Mouse (Mus musculus) ES-E14 (cell line): ENCODE data around the gene Smo. TPM values are rescaled to one million over a fixed set of nuclear protein-coding genes. Genes with fewer than 3 reads are reported as not detected.
A peak's percentile ranks its signal among the peaks of the same experiment; 100 is the strongest.

Experiments used
- DNase-seq: peaks from one replicate; pipeline ENCODE4 v3.0.0-alpha.2; 2013; ENCODE audit warnings: low read depth, low spot score
- H3K27ac ChIP-seq: 2 replicates; pipeline ENCODE4 v1.5.1; 2012; ENCODE audit warnings: low read depth, mild to moderate bottlenecking, low read length, moderate library complexity, mixed read lengths; ENCODE audit not compliant: poor library complexity, insufficient read depth, severe bottlenecking
- H3K36me3 ChIP-seq: 2 replicates; pipeline ENCODE4 v1.6.1; 2012; ENCODE audit warnings: mild to moderate bottlenecking, low read length, moderate library complexity, mixed read lengths; ENCODE audit not compliant: control insufficient read depth, poor library complexity, insufficient read depth, severe bottlenecking
- H3K4me1 ChIP-seq, 2 experiments: fragments of 150-350 bp in 1 of 2; sonication (generic) in 1 of 2; 2 replicates each; pipeline ENCODE4 v1.6.1; 2012; ENCODE audit warnings: low read length in 2 of 2, mild to moderate bottlenecking in 1 of 2, mixed read lengths in 1 of 2; ENCODE audit not compliant: control insufficient read depth in 2 of 2, insufficient read depth in 2 of 2, poor library complexity in 1 of 2
- H3K4me3 ChIP-seq, 2 experiments: fragments of 150-350 bp in 1 of 2; sonication (generic) in 1 of 2; 2 replicates each; pipeline ENCODE4 v1.5.1; 2012; ENCODE audit warnings: low read length in 2 of 2, low read depth in 1 of 2, mild to moderate bottlenecking in 1 of 2, mixed read lengths in 1 of 2; ENCODE audit not compliant: insufficient read depth in 1 of 2, poor library complexity in 1 of 2, severe bottlenecking in 1 of 2
- H3K9ac ChIP-seq: 2 replicates; pipeline ENCODE4 v1.6.1; 2012; ENCODE audit warnings: low read depth, mild to moderate bottlenecking, low read length, mixed read lengths; ENCODE audit not compliant: poor library complexity, insufficient read depth, severe bottlenecking
- H3K9me3 ChIP-seq: fragments of 150-350 bp; sonication (generic); 2 replicates; pipeline ENCODE4 v1.6.1; 2012; ENCODE audit warnings: low read depth, mild to moderate bottlenecking, low read length; ENCODE audit not compliant: control insufficient read depth, insufficient read depth
- CHD2 ChIP-seq: IDR thresholded peaks from 2 replicates; pipeline ENCODE4 v1.6.1; 2014; ENCODE audit warnings: mild to moderate bottlenecking, low read depth, low read length, inconsistent platforms
- HCFC1 ChIP-seq: IDR thresholded peaks from 2 replicates; pipeline ENCODE4 v1.6.1; 2012; ENCODE audit warnings: low read length, inconsistent platforms, borderline replicate concordance; ENCODE audit not compliant: insufficient read depth
- MAFK ChIP-seq: IDR thresholded peaks from 2 replicates; pipeline ENCODE4 v1.6.1; 2014; ENCODE audit warnings: mild to moderate bottlenecking, low read depth, low read length, inconsistent platforms; ENCODE audit not compliant: insufficient read depth
- ZC3H11A ChIP-seq: IDR thresholded peaks from 2 replicates; pipeline ENCODE4 v1.6.1; 2012; ENCODE audit warnings: low read depth, mild to moderate bottlenecking, inconsistent platforms, low read length, borderline replicate concordance
- ZNF384 ChIP-seq: IDR thresholded peaks from 2 replicates; pipeline ENCODE4 v1.6.1; 2012; ENCODE audit warnings: low read depth, low read length, inconsistent platforms
- in situ Hi-C, 2 experiments: fragments of 600-800 bp; cut with MboI; formaldehyde crosslinking; loops; one replicate each; pipeline ENCODE4 v1.15.1; 2025; ENCODE audit warnings: low sequenced_read_pairs in 2 of 2, inconsistent platforms in 1 of 2; ENCODE audit not compliant: unreplicated experiment in 2 of 2
- total RNA-seq: library from RNA; depleted of rRNA; stranded (reverse); fragments of 300-350 nt; gene quantifications from 2 replicates; pipeline ENCODE4 v1.2.3, GENCODE M21; 2012

Smo gene
- total RNA-seq, 1 experiment = 25.7 TPM

- in situ Hi-C loops = no loop called here
- Histone ChIP-seq H3K27ac (no peak overlapping the region), H3K9me3 (no peaks in the 10 kb centered on the region), H3K36me3 (no peaks in the 10 kb centered on the region), H3K4me1 (peaks cover 1 to 5% of the 10 kb centered on the region in 2 experiments; a peak in 2 of 4 replicates), H3K9ac (0 out of 2 replicates have a peak overlapping the region, but pooled peaks have one; percentile 3), H3K4me3 (peak overlapping the region; percentile 54 to 63)
- TF ChIP-seq ZC3H11A (no peak), ZNF384 (no peak), MAFK (no peak), HCFC1 (no peak), CHD2 (no peak)
- peak; percentile 51 for DNase-seq
These were observed 17.3 kb upstream of the Smo start for GRCm38 (mm10) chr6:29717952-29718521.

- Histone ChIP-seq H3K27ac (no peak overlapping the region), H3K9me3 (no peaks in the 10 kb centered on the region), H3K4me1 (peaks cover 1 to 5% of the 10 kb centered on the region in 2 experiments; a peak in 2 of 4 replicates), H3K4me3 (peak overlapping the region; percentile 7 to 63; a peak in 3 of 4 replicates), H3K9ac (no peak overlapping the region), H3K36me3 (no peaks in the 10 kb centered on the region)
- in situ Hi-C loops = no loop called here
- DNase-seq = peak; percentile 37
- no peak for TF ChIP-seq ZC3H11A
- no peak for TF ChIP-seq MAFK
- no peak for TF ChIP-seq ZNF384
- TF ChIP-seq CHD2 = no peak
- no peak for TF ChIP-seq HCFC1
These were observed 16.4 kb upstream of the Smo start for GRCm38 (mm10) chr6:29718894-29719329.

DNA sequence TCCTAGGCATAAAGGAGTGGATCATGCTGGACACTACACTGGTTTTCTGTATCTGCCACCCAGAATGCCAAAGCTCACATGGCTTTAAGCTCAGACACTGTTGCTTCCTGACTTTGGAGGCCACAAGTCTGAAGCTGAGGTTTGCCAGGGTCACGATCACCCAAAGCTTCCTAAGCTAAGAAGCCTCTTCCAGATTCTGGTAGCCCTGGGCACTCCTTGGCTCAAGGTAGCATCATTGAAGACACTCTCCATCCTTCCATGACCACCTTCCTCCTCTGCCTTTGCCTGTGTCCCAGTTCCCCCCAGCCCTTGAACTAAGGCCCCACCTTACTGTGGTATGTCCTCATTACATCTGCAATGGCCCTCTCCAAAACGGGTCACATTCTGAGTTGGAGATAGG is 13.4 kb upstream of the Smo start:
- in situ Hi-C loops = no loop called here
- no peak overlapping the region for H3K9ac ChIP-seq
- peaks cover 1 to 5% of the 10 kb centered on the region in 2 experiments; a peak in 2 of 4 replicates for H3K4me1 ChIP-seq
- no peaks in the 10 kb centered on the region for H3K9me3 ChIP-seq
- no peaks in the 10 kb centered on the region for H3K36me3 ChIP-seq
- no peak overlapping the region for H3K4me3 ChIP-seq
- TF ChIP-seq ZC3H11A (no peak), CHD2 (no peak), MAFK (no peak), HCFC1 (no peak), ZNF384 (no peak)
- H3K27ac ChIP-seq = no peak overlapping the region
- DNase-seq = no peak

DNA sequence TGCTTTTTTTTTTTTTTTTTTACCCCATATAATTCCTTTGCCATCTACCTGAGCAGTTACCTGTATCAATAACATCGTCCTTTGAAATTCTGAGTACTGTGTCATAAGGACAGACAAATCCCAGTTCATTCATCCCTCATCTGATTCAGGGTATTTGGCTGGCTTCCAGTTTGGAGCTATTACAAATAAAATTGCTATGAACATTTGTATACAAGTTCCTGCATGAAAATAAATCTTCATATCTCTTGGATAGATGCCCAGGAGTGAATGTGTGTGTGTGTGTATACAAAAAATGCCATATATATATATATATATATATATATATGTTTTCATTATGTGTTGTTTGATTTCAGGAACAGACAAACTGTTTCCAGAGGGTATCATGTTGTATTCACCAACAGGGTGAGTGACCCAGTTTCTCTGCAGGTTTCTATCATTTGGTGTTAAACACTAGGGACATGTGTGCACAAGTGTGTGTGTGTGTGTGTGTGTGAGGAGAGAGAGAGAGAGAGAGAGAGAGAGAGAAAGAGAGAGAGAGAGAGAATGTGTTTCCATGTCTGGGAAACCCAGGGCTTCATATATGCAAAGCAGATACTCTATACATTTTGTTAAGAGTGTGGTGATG is 8.6 kb upstream of the Smo start:
- TF ChIP-seq HCFC1 (no peak), ZNF384 (no peak), MAFK (no peak), ZC3H11A (no peak), CHD2 (no peak)
- in situ Hi-C loops = no loop called here
- H3K36me3 ChIP-seq = no peaks in the 10 kb centered on the region
- H3K4me1 ChIP-seq = no peaks in the 10 kb centered on the region
- no peak for DNase-seq
- no peak overlapping the region for H3K4me3 ChIP-seq
- no peak overlapping the region for H3K27ac ChIP-seq
- no peak overlapping the region for H3K9ac ChIP-seq
- no peaks in the 10 kb centered on the region for H3K9me3 ChIP-seq
